Mouse (Mus musculus) liver, embryonic 16.5 days (tissue): ENCODE results near the gene Mcat. TPM values are rescaled to one million over a fixed set of nuclear protein-coding genes. Genes with fewer than 3 reads are reported as not detected.
"Not testable (repeated sequence)": the region's sequence is repeated elsewhere in the genome, so short reads cannot be mapped to it uniquely, and the experiment has no call there.

ENCODE experiments used
- ATAC-seq: fragments of 200-750 bp; cut with Nextera tagmentation; 2 replicates; pipeline ENCODE4 v1.8.0; 2017; ENCODE audit warnings: low read depth, mild to moderate bottlenecking, moderate number of reproducible peaks, moderate library complexity
- H3K27ac ChIP-seq: fragments of 300-500 bp; sonication (generic); 2 replicates; pipeline ENCODE4 v1.5.1; 2014; ENCODE audit warnings: mild to moderate bottlenecking, low read length
- H3K27me3 ChIP-seq: fragments of 300-500 bp; sonication (generic); 2 replicates; pipeline ENCODE4 v1.6.1; 2014; ENCODE audit warnings: low read depth, low read length, mixed read lengths; ENCODE audit not compliant: control insufficient read depth, insufficient read depth
- H3K36me3 ChIP-seq: fragments of 300-500 bp; sonication (generic); 2 replicates; pipeline ENCODE4 v1.6.1; 2014; ENCODE audit warnings: mild to moderate bottlenecking; ENCODE audit not compliant: control insufficient read depth, insufficient read depth
- H3K4me1 ChIP-seq: fragments of 300-500 bp; sonication (generic); 2 replicates; pipeline ENCODE4 v1.6.1; 2014; ENCODE audit warnings: low read depth, low read length, mixed read lengths; ENCODE audit not compliant: control insufficient read depth
- H3K4me2 ChIP-seq: fragments of 300-500 bp; sonication (generic); 2 replicates; pipeline ENCODE4 v1.6.1; 2014; ENCODE audit warnings: low read depth, low read length, mixed read lengths
- H3K4me3 ChIP-seq: fragments of 300-500 bp; sonication (generic); 2 replicates; pipeline ENCODE4 v1.5.1; 2014; ENCODE audit warnings: low read depth, mild to moderate bottlenecking, low read length
- H3K9ac ChIP-seq: fragments of 300-500 bp; sonication (generic); 2 replicates; pipeline ENCODE4 v1.6.1; 2014; ENCODE audit warnings: low read depth, low read length
- H3K9me3 ChIP-seq: fragments of 300-500 bp; sonication (generic); replicated peaks from 2 replicates; pipeline ENCODE4 v1.6.1; 2016; ENCODE audit warnings: low read length; ENCODE audit not compliant: control insufficient read depth
- WGBS: fragments of 180-500 bp; shearing (Covaris S2); extraction: QIAGEN DNeasy Blood & Tissue Kit; methylation state at CpG from one replicate; pipeline ENCODE4 v1.1.7; 2014; ENCODE audit not compliant: insufficient replicate concordance; 5-methylcytosine and 5-hydroxymethylcytosine counted together
- microRNA-seq: library from miRNA; unstranded; fragments of <30 nt; microRNA quantifications from one replicate; pipeline ENCODE4, GENCODE M21; 2016
- polyA plus RNA-seq: library from polyadenylated mRNA; unstranded; fragments of >200 nt; fragmentation: Nextera tagmentation; extraction: Ambion mirVana; gene quantifications from 2 replicates; pipeline ENCODE4 v1.2.1, GENCODE M21; 2015

Mcat gene
- polyA plus RNA-seq, 1 experiment from 2014 or later, result 13.1 TPM

DNA sequence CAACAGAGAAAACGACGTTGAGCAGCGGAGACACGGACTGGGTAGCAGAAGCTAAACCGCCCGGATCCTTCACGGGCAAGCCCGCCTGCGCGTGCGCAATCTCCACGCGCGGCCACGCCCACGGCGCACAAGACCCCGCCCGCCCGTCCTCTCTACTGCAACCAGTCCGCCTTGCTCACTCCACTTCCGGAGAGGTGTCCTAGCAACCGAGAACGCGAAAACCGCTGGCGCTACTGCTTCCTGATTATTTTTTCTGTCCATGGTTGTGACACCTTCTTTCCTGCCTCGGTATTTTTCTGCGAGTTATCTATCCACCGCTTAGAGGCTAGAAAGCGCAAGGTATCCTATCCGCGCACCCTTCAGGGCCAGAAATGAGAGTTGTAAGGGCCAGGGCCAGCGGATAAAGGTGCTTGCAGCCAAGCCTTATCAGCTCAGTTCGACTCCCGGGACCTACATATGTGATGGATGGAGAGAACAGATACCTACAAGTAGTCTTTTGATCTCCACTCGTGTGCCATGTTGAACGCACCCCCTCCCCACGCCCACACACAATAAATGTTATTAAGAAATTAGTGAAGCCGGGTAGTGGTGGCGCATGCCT is 52.7 kb downstream of the Mcat start, which contains the start of gene Ttll1:
Gene Ttll1 (minus strand): TSS at position 89 of the 601 bp plus-strand sequence.
- peaks cover 9% of the 10 kb centered on the region for H3K4me1 ChIP-seq
- ATAC-seq, result peak; percentile 97
- no peak within 1 kb of the TSS for H3K27ac ChIP-seq
- peak within 1 kb of the TSS; percentile 50 for H3K9ac ChIP-seq
- H3K4me2 ChIP-seq, result peak within 1 kb of the TSS; percentile 85
- H3K36me3 ChIP-seq, result no peaks in the 10 kb centered on the region
- H3K9me3 ChIP-seq, result no peaks in the 10 kb centered on the region
- WGBS, result 6% methylated on average over 41 of the region's 41 CpGs
- H3K27me3 ChIP-seq, result no peaks in the 10 kb centered on the region
- H3K4me3 ChIP-seq, result peak within 1 kb of the TSS; percentile 61

DNA sequence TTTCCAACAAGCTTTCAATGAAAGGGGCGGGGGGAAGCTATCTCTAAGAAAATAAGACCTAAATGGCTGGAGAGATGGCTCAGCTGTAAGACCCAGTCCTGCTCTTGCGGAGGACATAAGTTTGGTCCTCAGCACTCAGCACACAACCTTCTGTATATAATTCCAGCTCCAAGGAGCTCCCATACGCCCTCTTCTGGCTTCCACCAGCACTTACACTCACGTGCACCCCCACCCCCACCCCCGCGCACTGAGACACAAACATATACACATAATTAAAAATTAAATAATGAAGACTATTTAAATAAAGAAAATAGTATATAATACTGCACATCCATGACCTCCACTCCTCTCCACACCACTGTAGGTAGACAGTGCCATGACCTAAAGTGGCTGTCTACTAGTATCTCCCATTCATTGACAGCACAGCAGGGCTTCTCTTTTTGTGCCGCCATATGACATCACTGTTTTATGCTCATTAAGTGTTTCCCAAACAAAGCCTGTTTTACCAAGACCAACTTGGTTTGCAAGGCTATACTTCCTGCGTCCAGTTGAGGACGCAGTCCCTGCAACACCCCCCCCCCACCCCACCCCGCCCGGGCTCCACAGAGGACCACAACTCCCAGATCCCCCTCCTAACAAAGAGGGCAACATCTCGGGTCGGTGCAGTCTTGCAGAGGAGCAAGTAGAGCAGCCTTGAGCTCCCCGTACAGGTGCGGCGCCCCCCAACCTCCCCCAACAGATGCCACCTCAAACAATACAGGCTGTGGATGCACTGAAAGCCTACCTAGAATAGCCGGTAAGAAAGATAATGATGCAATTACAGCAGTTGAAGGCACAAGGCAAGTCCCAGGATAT is 53.4 kb downstream of the Mcat start:
- ATAC-seq, result peak; percentile 8; the same call in 1 of the 2 replicates
- peak overlapping the region; percentile 61 for H3K4me3 ChIP-seq
- no peaks in the 10 kb centered on the region for H3K36me3 ChIP-seq
- 22% methylated on average over 17 of the region's 17 CpGs for WGBS
- H3K4me2 ChIP-seq, result peak overlapping the region; percentile 85
- no peaks in the 10 kb centered on the region for H3K27me3 ChIP-seq
- H3K9me3 ChIP-seq, result no peaks in the 10 kb centered on the region
- H3K9ac ChIP-seq, result peak overlapping the region; percentile 50
- peaks cover 9% of the 10 kb centered on the region for H3K4me1 ChIP-seq
- no peak overlapping the region for H3K27ac ChIP-seq

DNA sequence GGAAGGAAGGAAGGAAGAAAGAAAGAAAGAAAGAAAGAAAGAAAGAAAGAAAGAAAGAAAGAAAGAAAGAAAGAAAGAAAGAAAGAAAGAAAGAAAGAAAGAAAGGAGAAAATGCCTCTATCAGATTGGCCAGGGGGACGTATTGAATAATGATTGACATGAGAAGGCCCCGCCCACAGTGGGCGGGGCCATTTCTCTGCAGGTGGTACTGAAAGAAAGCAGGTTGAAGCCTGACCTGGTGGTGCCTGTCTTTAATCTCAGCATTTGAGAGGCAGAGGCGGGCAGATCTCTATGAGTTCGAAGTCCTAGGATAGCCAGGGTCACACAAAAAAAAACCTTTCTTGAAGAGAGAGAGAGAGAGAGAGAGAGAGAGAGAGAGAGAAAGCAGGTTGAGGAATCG is 62.1 kb downstream of the Mcat start:
- H3K4me1 ChIP-seq, H3K9me3 ChIP-seq, H3K4me3 ChIP-seq, H3K27me3 ChIP-seq, H3K27ac ChIP-seq, ATAC-seq, H3K36me3 ChIP-seq, H3K4me2 ChIP-seq, H3K9ac ChIP-seq: not testable (repeated sequence)
- 55% methylated on average over 6 of the region's 6 CpGs for WGBS

DNA sequence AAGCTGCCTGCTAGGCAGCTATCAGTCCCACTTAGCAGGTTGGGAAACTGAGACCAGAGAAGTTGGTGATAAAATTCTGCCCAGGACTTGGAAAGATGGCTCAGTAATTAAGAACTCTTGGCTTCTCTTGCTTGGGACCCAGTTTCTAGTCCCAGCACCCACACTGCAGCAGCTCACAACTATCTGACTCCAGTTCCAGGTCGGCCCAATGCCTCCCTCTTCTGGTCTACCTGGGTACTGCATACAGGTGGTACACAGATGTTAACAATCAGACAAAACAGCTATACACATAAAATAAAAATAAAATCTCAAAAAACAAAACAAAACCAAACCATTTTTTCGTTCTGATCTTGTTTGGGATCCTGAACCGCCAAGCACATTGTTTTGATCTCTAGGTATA is 63.2 kb downstream of the Mcat start:
- no peak overlapping the region for H3K27ac ChIP-seq

DNA sequence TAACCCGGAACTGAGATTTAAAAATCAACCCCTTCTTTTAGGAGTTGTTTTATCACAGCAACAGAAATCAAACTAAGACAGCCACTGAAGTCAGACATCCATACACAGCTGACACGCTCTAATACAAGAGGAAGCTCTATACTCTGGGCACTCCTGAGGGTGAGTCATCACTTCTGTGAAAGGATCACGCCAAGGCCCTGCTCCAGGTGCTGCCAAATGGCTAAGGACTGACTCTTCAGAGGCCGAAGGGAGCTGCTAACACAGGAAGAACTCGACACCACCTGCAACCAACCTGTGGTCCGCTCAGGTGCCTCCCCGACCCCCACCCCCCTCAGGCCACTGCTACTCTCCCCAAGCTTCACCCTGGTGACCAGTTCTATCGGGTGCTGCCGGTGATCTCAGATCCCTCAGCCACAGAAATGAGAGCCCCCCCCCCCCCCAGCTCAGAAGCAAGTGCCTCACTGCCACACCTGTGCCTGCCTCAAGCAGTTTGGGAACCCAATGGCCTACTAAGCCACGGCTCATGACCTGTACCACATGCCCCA is 64.3 kb downstream of the Mcat start:
- 69% methylated on average over 10 of the region's 10 CpGs for WGBS
- no peak overlapping the region for H3K4me2 ChIP-seq
- H3K27ac ChIP-seq, result no peak overlapping the region
- H3K4me1 ChIP-seq, result peaks cover 6% of the 10 kb centered on the region
- no peaks in the 10 kb centered on the region for H3K9me3 ChIP-seq
- H3K27me3 ChIP-seq, result no peaks in the 10 kb centered on the region
- H3K4me3 ChIP-seq, result no peak overlapping the region
- H3K36me3 ChIP-seq, result no peaks in the 10 kb centered on the region
- no peak for ATAC-seq
- no peak overlapping the region for H3K9ac ChIP-seq

More for the DNA sequence above, 63.2 kb downstream of the Mcat start:
- H3K9me3 ChIP-seq, result no peaks in the 10 kb centered on the region
- 45% methylated on average over 3 of the region's 3 CpGs for WGBS
- H3K4me3 ChIP-seq, result no peak overlapping the region
- H3K4me1 ChIP-seq, result no peaks in the 10 kb centered on the region; the same call in 1 of the 2 replicates
- ATAC-seq, result no peak
- H3K27me3 ChIP-seq, result no peaks in the 10 kb centered on the region
- no peak overlapping the region for H3K9ac ChIP-seq
- no peaks in the 10 kb centered on the region for H3K36me3 ChIP-seq
- H3K4me2 ChIP-seq, result no peak overlapping the region

DNA sequence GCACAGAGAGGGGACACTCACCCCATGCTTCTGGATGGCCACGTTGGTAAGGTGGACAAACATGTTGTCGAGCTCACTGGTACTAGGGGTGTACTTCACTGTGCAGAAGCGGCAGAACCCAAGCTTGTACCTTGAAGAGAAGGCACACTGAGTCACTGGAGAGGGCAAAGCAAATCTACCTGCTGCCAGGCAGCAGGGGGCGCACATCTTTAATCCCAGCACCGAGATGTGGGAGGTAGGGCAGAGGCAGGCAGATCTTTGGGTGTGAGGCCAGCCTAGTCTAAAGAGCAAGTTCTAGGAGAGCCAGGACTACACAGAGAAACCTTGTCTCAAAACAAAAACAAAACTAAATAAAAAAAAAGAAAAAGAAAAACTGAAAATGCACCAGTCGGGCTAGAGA is 66.3 kb downstream of the Mcat start:
- Histone ChIP-seq H3K4me2 (no peak overlapping the region), H3K27ac (no peak overlapping the region), H3K9ac (no peak overlapping the region), H3K36me3 (no peaks in the 10 kb centered on the region), H3K27me3 (no peaks in the 10 kb centered on the region), H3K4me1 (peaks cover 6% of the 10 kb centered on the region), H3K9me3 (no peaks in the 10 kb centered on the region), H3K4me3 (no peak overlapping the region)
- WGBS, result 78% methylated on average over 6 of the region's 6 CpGs
- no peak for ATAC-seq

Small RNA genes within 50 kb of the gene (microRNA-seq; reads per million reads assigned to microRNA genes)
- gene Gm24575, result not detected

Other genes with a start within 250 kb of the Mcat start
- 17.3 and 18.6 TPM in 2 replicates for gene Arfgap3, start 213.5 kb downstream of the Mcat start, polyA plus RNA-seq
- 45.6 and 47.9 TPM in 2 replicates for gene Pacsin2, start 99.2 kb downstream of the Mcat start, polyA plus RNA-seq
- gene Ttll1, start 52.9 kb downstream of the Mcat start, polyA plus RNA-seq, result 4.3 and 4.7 TPM in 2 replicates
- 1.8 TPM in 2 replicates for gene Bik, start 36.9 kb downstream of the Mcat start, polyA plus RNA-seq
- 179 and 184 TPM in 2 replicates for gene Tspo, start 195 bp downstream of the Mcat start, polyA plus RNA-seq
- gene Ttll12, start 31.4 kb upstream of the Mcat start, polyA plus RNA-seq, result 31.8 and 33.2 TPM in 2 replicates
- 0.12 and 0.21 TPM in 2 replicates for gene Scube1, start 161.2 kb upstream of the Mcat start, polyA plus RNA-seq
- gene Mpped1, start 215.7 kb upstream of the Mcat start, polyA plus RNA-seq, result not detected in 2 replicates